Mouse (Mus musculus): ENCODE results near the gene Dmkn.

GRCm38 (mm10) chr7:30812291-30812807, 48.8 kb downstream of the Dmkn start:
- TF ChIP-seq CTCF (IDR thresholded peaks at IDR 0.05) (no peak), EP300 (IDR thresholded peaks at IDR 0.05) (no peak)
